Mouse (Mus musculus) MEL (cell line): ENCODE results near the gene Vipr1. TPM values are rescaled to one million over a fixed set of nuclear protein-coding genes. Genes with fewer than 3 reads are reported as not detected.

ENCODE experiments used
- DNase-seq: peaks from one replicate; pipeline ENCODE4 v3.0.0; 2011; ENCODE audit warnings: low read depth, low spot score
- H3K27ac ChIP-seq: 2 replicates; pipeline ENCODE4 v1.5.1; 2012; ENCODE audit warnings: low read depth, mild to moderate bottlenecking, control low read depth, low read length, moderate library complexity; ENCODE audit not compliant: control insufficient read depth
- H3K27me3 ChIP-seq, 2 experiments: fragments of 150-350 bp in 1 of 2; sonication (generic) in 1 of 2; 2 replicates each; pipeline ENCODE4 v1.6.1; 2012; ENCODE audit warnings: low read length in 2 of 2, mild to moderate bottlenecking in 2 of 2, improper control_type of control experiment in 1 of 2, moderate library complexity in 1 of 2; ENCODE audit not compliant: insufficient read depth in 2 of 2, control insufficient read depth in 1 of 2
- H3K36me3 ChIP-seq, 2 experiments: 2 replicates each; pipeline ENCODE4 v1.6.1; 2012 to 2014; ENCODE audit warnings: low read length in 2 of 2, improper control_type of control experiment in 1 of 2, inconsistent platforms in 1 of 2, mild to moderate bottlenecking in 1 of 2; ENCODE audit not compliant: insufficient read depth in 2 of 2, control insufficient read depth in 1 of 2
- H3K4me1 ChIP-seq, 2 experiments: fragments of 150-350 bp in 1 of 2; sonication (generic) in 1 of 2; 2 replicates each; pipeline ENCODE4 v1.6.1; 2012; ENCODE audit warnings: low read length in 2 of 2, improper control_type of control experiment in 1 of 2, mild to moderate bottlenecking in 1 of 2; ENCODE audit not compliant: insufficient read depth in 2 of 2, control insufficient read depth in 1 of 2
- H3K4me3 ChIP-seq, 2 experiments: fragments of 150-350 bp in 1 of 2; sonication (generic) in 1 of 2; 2 replicates each; pipeline ENCODE4 v1.5.1; 2012; ENCODE audit warnings: low read depth in 2 of 2, low read length in 2 of 2, mild to moderate bottlenecking in 2 of 2, moderate library complexity in 2 of 2, control low read depth in 1 of 2, improper control_type of control experiment in 1 of 2; ENCODE audit not compliant: control insufficient read depth in 1 of 2, insufficient read depth in 1 of 2
- H3K79me2 ChIP-seq: 2 replicates; pipeline ENCODE4 v1.6.1; 2012; ENCODE audit warnings: mild to moderate bottlenecking, low read length, moderate library complexity; ENCODE audit not compliant: control insufficient read depth, poor library complexity, insufficient read depth
- H3K9ac ChIP-seq: 2 replicates; pipeline ENCODE4 v1.6.1; 2012; ENCODE audit warnings: low read depth, mild to moderate bottlenecking, control low read depth, low read length, moderate library complexity; ENCODE audit not compliant: control insufficient read depth, poor library complexity, severe bottlenecking
- H3K9me3 ChIP-seq: fragments of 150-350 bp; sonication (generic); replicated peaks from 2 replicates; pipeline ENCODE4 v1.6.1; 2012; ENCODE audit warnings: mild to moderate bottlenecking, low read length, improper control_type of control experiment, moderate library complexity; ENCODE audit not compliant: insufficient read depth
- CHD2 ChIP-seq: IDR thresholded peaks from 2 replicates; pipeline ENCODE4 v1.6.1; 2011; ENCODE audit warnings: low read length, improper control_type of control experiment
- CTCF ChIP-seq, 3 experiments: IDR thresholded peaks in 2 of 3; conservative IDR thresholded peaks in 1 of 3; 2 replicates each; pipeline ENCODE4 v1.5.1; 2011 to 2012; ENCODE audit warnings: low read length in 3 of 3, low read depth in 2 of 3, mild to moderate bottlenecking in 2 of 3, improper control_type of control experiment in 1 of 3, inconsistent platforms in 1 of 3, mixed read lengths in 1 of 3, moderate library complexity in 1 of 3; ENCODE audit not compliant: control insufficient read depth in 1 of 3, insufficient read depth in 1 of 3, poor library complexity in 1 of 3, severe bottlenecking in 1 of 3
- ELF1 ChIP-seq: IDR thresholded peaks from 2 replicates; pipeline ENCODE4 v1.6.1; 2014; ENCODE audit warnings: low read depth, mild to moderate bottlenecking, inconsistent platforms, low read length, improper control_type of control experiment, moderate library complexity
- GABPA ChIP-seq: IDR thresholded peaks from 2 replicates; pipeline ENCODE4 v1.6.1; 2012; ENCODE audit warnings: low read depth, mild to moderate bottlenecking, inconsistent platforms, low read length, improper control_type of control experiment, moderate library complexity
- JUND ChIP-seq: IDR thresholded peaks from 2 replicates; pipeline ENCODE4 v1.6.1; 2011; ENCODE audit warnings: low read depth, mild to moderate bottlenecking, improper control_type of control experiment, low read length
- MAFK ChIP-seq: IDR thresholded peaks from 2 replicates; pipeline ENCODE4 v1.6.1; 2011; ENCODE audit warnings: low read depth, mild to moderate bottlenecking, low read length, improper control_type of control experiment, borderline replicate concordance
- MAZ ChIP-seq: IDR thresholded peaks from 2 replicates; pipeline ENCODE4 v1.6.1; 2012; ENCODE audit warnings: low read depth, mild to moderate bottlenecking, inconsistent platforms, low read length, improper control_type of control experiment
- MXI1 ChIP-seq: IDR thresholded peaks from 2 replicates; pipeline ENCODE4 v1.6.1; 2011; ENCODE audit warnings: mild to moderate bottlenecking, low read depth, low read length, improper control_type of control experiment
- NRF1 ChIP-seq: IDR thresholded peaks from 2 replicates; pipeline ENCODE4 v1.6.1; 2014; ENCODE audit warnings: low read depth, mild to moderate bottlenecking, inconsistent platforms, low read length, improper control_type of control experiment, moderate library complexity; ENCODE audit not compliant: poor library complexity, insufficient read depth, severe bottlenecking
- POLR2AphosphoS5 ChIP-seq: IDR thresholded peaks from 2 replicates; pipeline ENCODE4 v1.6.1; 2012; ENCODE audit warnings: low read depth, borderline replicate concordance, mild to moderate bottlenecking, inconsistent platforms, low read length, moderate library complexity, mixed read lengths
- RAD21 ChIP-seq: IDR thresholded peaks from 2 replicates; pipeline ENCODE4 v1.6.1; 2011; ENCODE audit warnings: mild to moderate bottlenecking, low read depth, low read length, improper control_type of control experiment
- SMC3 ChIP-seq: IDR thresholded peaks from 2 replicates; pipeline ENCODE4 v1.6.1; 2011; ENCODE audit warnings: low read depth, low read length, improper control_type of control experiment
- UBTF ChIP-seq: IDR thresholded peaks from 2 replicates; pipeline ENCODE4 v1.6.1; 2012; ENCODE audit warnings: low read depth, mild to moderate bottlenecking, inconsistent platforms, low read length, improper control_type of control experiment, moderate library complexity, borderline replicate concordance; ENCODE audit not compliant: insufficient read depth
- ZC3H11A ChIP-seq: IDR thresholded peaks from 2 replicates; pipeline ENCODE4 v1.6.1; 2012; ENCODE audit warnings: low read depth, mild to moderate bottlenecking, inconsistent platforms, low read length, improper control_type of control experiment
- ZKSCAN1 ChIP-seq: IDR thresholded peaks from 2 replicates; pipeline ENCODE4 v1.6.1; 2012; ENCODE audit warnings: low read depth, mild to moderate bottlenecking, inconsistent platforms, low read length, improper control_type of control experiment, moderate library complexity
- ZNF384 ChIP-seq: IDR thresholded peaks from 2 replicates; pipeline ENCODE4 v1.6.1; 2012; ENCODE audit warnings: low read depth, mild to moderate bottlenecking, inconsistent platforms, low read length, improper control_type of control experiment
- polyA plus RNA-seq, 2 experiments: library from polyadenylated mRNA; stranded (reverse) in 1 of 2; unstranded in 1 of 2; fragments of >175 nt in 1 of 2; fragments of >200 nt in 1 of 2; gene quantifications; 2 replicates each; pipeline versions ENCODE4 v1.2.1 to v1.2.4; 2012; ENCODE audit warnings: low replicate concordance in 2 of 2, low read depth in 1 of 2; ENCODE audit not compliant: insufficient read length in 2 of 2, insufficient read depth in 1 of 2, missing spikeins in 1 of 2
- total RNA-seq: library from RNA; depleted of rRNA; stranded (reverse); fragments of 300-350 nt; gene quantifications from 2 replicates; pipeline ENCODE4 v1.2.3, GENCODE M21; 2012

Vipr1 gene
- total and polyA plus RNA-seq, 3 experiments: not detected

- no peaks in the 10 kb centered on the region for H3K4me1 ChIP-seq
- no peak for DNase-seq
- H3K36me3 ChIP-seq: no peaks in the 10 kb centered on the region
- H3K4me3 ChIP-seq: no peak overlapping the region
- H3K27me3 ChIP-seq: no peaks in the 10 kb centered on the region
- TF ChIP-seq ZKSCAN1: no peak
- no peak for TF ChIP-seq JUND
- no peak for TF ChIP-seq ELF1
- TF ChIP-seq MXI1: no peak
- no peaks in the 10 kb centered on the region for H3K79me2 ChIP-seq
- H3K9ac ChIP-seq: no peak overlapping the region
- no peak overlapping the region for H3K27ac ChIP-seq
- H3K9me3 ChIP-seq: no peaks in the 10 kb centered on the region
Measured at GRCm38 (mm10) chr9:121602381-121602780, 40.1 kb upstream of the Vipr1 start.

- DNase-seq: peak; percentile 58
- Histone ChIP-seq H3K9ac (no peak overlapping the region), H3K36me3 (no peaks in the 10 kb centered on the region), H3K27ac (no peak overlapping the region), H3K79me2 (no peaks in the 10 kb centered on the region), H3K27me3 (no peaks in the 10 kb centered on the region), H3K9me3 (no peaks in the 10 kb centered on the region), H3K4me3 (no peak overlapping the region), H3K4me1 (no peaks in the 10 kb centered on the region)
- TF ChIP-seq CTCF (IDR thresholded peaks at IDR 0.05 in 2 of 3, conservative IDR thresholded peaks at IDR 0.05 in 1 of 3; ENCODE audit: control insufficient read depth in 1 of 3, insufficient read depth in 1 of 3, low read depth in 2 of 3, low read length in 3 of 3, poor library complexity in 1 of 3, severe bottlenecking in 1 of 3) (peak; percentile 69 to 85 (median 85)), ZC3H11A (peak; percentile 63), RAD21 (peak; percentile 83), SMC3 (peak; percentile 86), GABPA (no peak)
Measured at GRCm38 (mm10) chr9:121605414-121606278, 36.9 kb upstream of the Vipr1 start.

GRCm38 (mm10) chr9:121606498-121607096 is 35.9 kb upstream of the Vipr1 start:
- no peak overlapping the region for H3K4me3 ChIP-seq
- TF ChIP-seq ELF1 (no peak), MAZ (no peak), MAFK (no peak), CHD2 (no peak), ZNF384 (no peak), UBTF (no peak), POLR2AphosphoS5 (no peak), NRF1 (no peak)
- TF ChIP-seq, all 39 proteins: peak for 0
- Histone ChIP-seq H3K27me3 (no peaks in the 10 kb centered on the region), H3K4me1 (no peaks in the 10 kb centered on the region), H3K79me2 (no peaks in the 10 kb centered on the region), H3K9ac (no peak overlapping the region), H3K9me3 (no peaks in the 10 kb centered on the region), H3K36me3 (no peaks in the 10 kb centered on the region), H3K27ac (no peak overlapping the region)
- DNase-seq: no peak
